Mouse (Mus musculus) stomach, postnatal 0 days (tissue): ENCODE measurements around the gene Samd4b.

Source experiments
- CTCF ChIP-seq: IDR thresholded peaks from 2 replicates; pipeline ENCODE4 v1.5.1; 2016; ENCODE audit warnings: antibody characterized with exemption, low read depth, mild to moderate bottlenecking, moderate library complexity
- EP300 ChIP-seq: optimal IDR thresholded peaks from 2 replicates; pipeline ENCODE3; 2016; ENCODE audit warnings: antibody characterized with exemption

GRCm38 (mm10) chr7:28598951-28599350 is 1.0 kb upstream of the Samd4b start:
- TF ChIP-seq CTCF (no peak), EP300 (no peak)
